Mouse (Mus musculus): ENCODE measurements around the gene Hmgn5. TPM values are rescaled to one million over a fixed set of nuclear protein-coding genes. Genes with fewer than 3 reads are reported as not detected.

Gene Hmgn5
- polyA plus RNA-seq, 1 experiment: 0.13 TPM

DNA sequence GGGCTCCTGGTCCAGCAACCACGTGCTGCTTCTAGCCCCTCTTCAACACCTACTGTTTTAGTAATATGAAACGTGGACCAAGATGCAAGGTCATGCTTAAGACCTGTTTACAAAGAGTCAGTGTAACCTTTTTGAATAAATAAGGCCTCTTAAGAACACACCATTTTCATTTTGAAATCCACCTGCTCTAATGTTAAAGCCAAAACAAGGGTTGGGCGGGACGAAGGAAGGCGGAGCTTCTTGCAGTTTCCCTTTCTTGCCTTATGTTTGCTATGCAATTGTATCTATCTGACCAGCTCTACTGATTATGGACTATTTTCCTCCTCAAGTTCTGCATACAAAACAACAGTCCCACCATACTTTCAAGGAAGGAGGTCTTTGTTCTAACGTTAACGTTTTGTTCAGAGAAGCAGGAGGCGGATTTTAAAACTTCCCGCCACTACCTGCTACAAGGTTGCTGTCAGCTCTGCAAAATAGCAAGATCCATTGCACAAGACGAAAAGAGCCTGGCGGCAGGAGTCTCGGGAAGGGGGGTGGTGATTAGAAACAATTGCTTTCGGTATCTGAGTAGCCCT is 1.5 kb downstream of the Hmgn5 start:
- DNase-seq (ENCODE audit: low read depth in 1 of 2, low spot score in 2 of 2): peak in 1 of 2 experiments; percentile 5
- H3K27me3 ChIP-seq (ENCODE audit: control insufficient read depth, insufficient read depth, low read length): no peaks in the 10 kb centered on the region
- no peak for TF ChIP-seq CTCF (IDR thresholded peaks at IDR 0.05; ENCODE audit: extremely low read depth, insufficient read depth, insufficient read length, insufficient replicate concordance)
- TF ChIP-seq POLR2A (IDR thresholded peaks at IDR 0.05; ENCODE audit: low read depth, low read length): no peak
- no peak overlapping the region for H3K27ac ChIP-seq (ENCODE audit: insufficient read depth, low read length)
- no peaks in the 10 kb centered on the region for H3K4me1 ChIP-seq (ENCODE audit: control insufficient read depth, insufficient read depth, insufficient read length)
- WGBS: 28% methylated on average over 13 of the region's 13 CpGs
- H3K4me3 ChIP-seq (ENCODE audit: extremely low read depth, insufficient read depth, insufficient read length): peak overlapping the region; percentile 61
- 0 out of 2 replicates have a peak, but pooled peaks cover 1% of the 10 kb centered on the region for H3K36me3 ChIP-seq (ENCODE audit: control insufficient read depth, insufficient read depth, low read length)

DNA sequence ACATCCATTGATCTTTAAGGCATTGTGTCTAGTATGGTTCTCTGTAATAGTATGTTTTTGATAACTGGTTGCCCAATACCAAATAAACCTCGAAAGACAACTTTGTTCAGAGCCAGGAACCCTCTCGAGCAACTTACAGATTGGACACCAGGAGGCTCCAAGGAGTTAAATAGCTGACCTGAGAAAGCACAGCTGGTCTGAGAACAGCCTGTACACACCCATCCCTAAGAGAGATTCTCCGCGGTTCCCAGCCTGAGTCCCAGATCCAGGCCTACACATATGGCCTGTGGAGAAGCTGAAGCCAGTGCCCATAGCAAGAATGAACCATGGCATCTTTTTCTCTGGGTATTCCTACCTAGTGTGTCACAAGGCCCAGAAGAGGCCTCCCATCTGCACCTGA is 11.9 kb downstream of the Hmgn5 start:
- Histone ChIP-seq H3K27me3 (ENCODE audit: control insufficient read depth, insufficient read depth, low read length) (no peaks in the 10 kb centered on the region), H3K4me1 (ENCODE audit: control insufficient read depth, insufficient read depth, insufficient read length) (no peaks in the 10 kb centered on the region), H3K27ac (ENCODE audit: insufficient read depth, low read length) (no peak overlapping the region), H3K36me3 (ENCODE audit: control insufficient read depth, insufficient read depth, low read length) (no peaks in the 10 kb centered on the region), H3K4me3 (ENCODE audit: extremely low read depth, insufficient read depth, insufficient read length) (no peak overlapping the region)
- DNase-seq (ENCODE audit: low read depth in 1 of 2, low spot score in 2 of 2): no peak
- TF ChIP-seq CTCF (IDR thresholded peaks at IDR 0.05; ENCODE audit: extremely low read depth, insufficient read depth, insufficient read length, insufficient replicate concordance): no peak
- no peak for TF ChIP-seq POLR2A (IDR thresholded peaks at IDR 0.05; ENCODE audit: low read depth, low read length)
- 78% methylated on average over 4 of the region's 4 CpGs for WGBS

Other genes with a start within 250 kb of the Hmgn5 start
- gene Brwd3, start 179.0 kb downstream of the Hmgn5 start, polyA plus RNA-seq (2012; rRNA removed): 0.42 and 0.53 TPM in 2 replicates
- gene Sh3bgrl, start 82.0 kb upstream of the Hmgn5 start, polyA plus RNA-seq (2012; rRNA removed): 3.8 and 4.1 TPM in 2 replicates
- gene Gm6377, start 183.4 kb upstream of the Hmgn5 start, polyA plus RNA-seq (2012; rRNA removed): 0.41 and 0.49 TPM in 2 replicates